10 mouse cellular contexts compared by ENCODE assay signal in genomic region chr17:31877181-31877581, GRCm38 (mm10). TPM values are rescaled to one million over a fixed set of nuclear protein-coding genes. Genes with fewer than 3 reads are reported as not detected.
DNase-seq lines count a peak whose midpoint lies in the region; ATAC-seq lines count a peak whose summit lies in the region.
"Had no signal": no experiment of that assay in that cellular context is flagged by ENCODE, and none has a peak within 500 bp of the region (broad histone marks: within the 10 kb centered on the region; RNA-seq: fewer than 3 reads in every experiment).

No protein-coding gene starts in this region.

- no peaks in the 10 kb centered on the region for H3K9me3 ChIP-seq in intestine, embryonic 16.5 days (ENCODE audit: control insufficient read depth, low read length)
- H3K9me3 ChIP-seq in intestine, embryonic 15.5 days: no peaks in the 10 kb centered on the region
- no peaks in the 10 kb centered on the region for H3K9me3 ChIP-seq in forebrain, embryonic 13.5 days (replicated peaks)
- H3K9me3 ChIP-seq in stomach, embryonic 16.5 days (replicated peaks; ENCODE audit: control insufficient read depth, low read length): no peaks in the 10 kb centered on the region
- H3K9me3 ChIP-seq: hindbrain, embryonic 15.5 days; megakaryocyte, embryonic 14.5 days had no signal

- H3K4me3 ChIP-seq in intestine, embryonic 16.5 days (ENCODE audit: low read length): no peak overlapping the region
- H3K4me3 ChIP-seq in intestine, embryonic 15.5 days (replicated peaks): no peak overlapping the region
- no peak overlapping the region for H3K4me3 ChIP-seq in forebrain, embryonic 13.5 days
- no peak overlapping the region for H3K4me3 ChIP-seq in stomach, embryonic 16.5 days (replicated peaks; ENCODE audit: low read length)
- H3K4me3 ChIP-seq: hindbrain, embryonic 15.5 days; megakaryocyte, embryonic 14.5 days had no signal

- ATAC-seq in intestine, embryonic 16.5 days: no peak
- no peak for ATAC-seq in intestine, embryonic 15.5 days
- no peak for ATAC-seq in forebrain, embryonic 13.5 days
- no peak for ATAC-seq in stomach, embryonic 16.5 days (ENCODE audit: insufficient read depth, low FRiP score)

- H3K4me2 ChIP-seq in intestine, embryonic 16.5 days (ENCODE audit: low read depth, low read length): no peak overlapping the region
- no peak overlapping the region for H3K4me2 ChIP-seq in intestine, embryonic 15.5 days (replicated peaks)
- no peak overlapping the region for H3K4me2 ChIP-seq in forebrain, embryonic 13.5 days
- no peak overlapping the region for H3K4me2 ChIP-seq in stomach, embryonic 16.5 days (ENCODE audit: low read depth, low read length)
- H3K4me2 ChIP-seq: hindbrain, embryonic 15.5 days had no signal

- H3K27ac ChIP-seq in intestine, embryonic 16.5 days (ENCODE audit: low read length): no peak overlapping the region
- no peak overlapping the region for H3K27ac ChIP-seq in intestine, embryonic 15.5 days
- 0 out of 2 replicates have a peak overlapping the region, but pooled peaks have one; percentile 11 for H3K27ac ChIP-seq in forebrain, embryonic 13.5 days
- peak overlapping the region; percentile 46; the same call in 1 of the 2 replicates for H3K27ac ChIP-seq in stomach, embryonic 16.5 days (ENCODE audit: low read length)
- H3K27ac ChIP-seq: hindbrain, embryonic 15.5 days had no signal

- peak; percentile 61 for DNase-seq in retina, postnatal 1 day
- no peak for DNase-seq in retina, embryonic 14.5 days (ENCODE audit: low spot score)
- DNase-seq in left cerebral cortex, adult 18-20 months (ENCODE audit: low spot score in 2 of 2): no peak
- DNase-seq: thymus, postnatal 25 days had no signal

- WGBS in intestine, embryonic 16.5 days: 78% methylated on average over 4 of the region's 4 CpGs
- WGBS in intestine, embryonic 15.5 days: 82% methylated on average over 4 of the region's 4 CpGs
- 56% methylated on average over 4 of the region's 4 CpGs for WGBS in forebrain, embryonic 13.5 days
- 68% methylated on average over 4 of the region's 4 CpGs for WGBS in stomach, embryonic 16.5 days

- H3K4me1 ChIP-seq in intestine, embryonic 16.5 days (ENCODE audit: control insufficient read depth, insufficient read depth, low read length): peaks cover 13% of the 10 kb centered on the region
- H3K4me1 ChIP-seq in intestine, embryonic 15.5 days (replicated peaks): peaks cover 19% of the 10 kb centered on the region
- peaks cover 17% of the 10 kb centered on the region for H3K4me1 ChIP-seq in forebrain, embryonic 13.5 days
- peaks cover 17% of the 10 kb centered on the region for H3K4me1 ChIP-seq in stomach, embryonic 16.5 days (ENCODE audit: control insufficient read depth, insufficient read depth, low read length)

- no peaks in the 10 kb centered on the region for H3K36me3 ChIP-seq in intestine, embryonic 16.5 days (ENCODE audit: control insufficient read depth, insufficient read depth, low read length)
- no peaks in the 10 kb centered on the region for H3K36me3 ChIP-seq in intestine, embryonic 15.5 days
- no peaks in the 10 kb centered on the region for H3K36me3 ChIP-seq in forebrain, embryonic 13.5 days (ENCODE audit: poor library complexity, severe bottlenecking)
- no peaks in the 10 kb centered on the region for H3K36me3 ChIP-seq in stomach, embryonic 16.5 days (ENCODE audit: control insufficient read depth, insufficient read depth, low read length)
- H3K36me3 ChIP-seq: hindbrain, embryonic 15.5 days had no signal

- peak overlapping the region; percentile 4; the same call in 1 of the 2 replicates for H3K9ac ChIP-seq in intestine, embryonic 16.5 days (ENCODE audit: low read depth, low read length)
- no peak overlapping the region for H3K9ac ChIP-seq in intestine, embryonic 15.5 days
- H3K9ac ChIP-seq in forebrain, embryonic 13.5 days: no peak overlapping the region
- H3K9ac ChIP-seq in stomach, embryonic 16.5 days (ENCODE audit: low read length): peak overlapping the region; percentile 37
- H3K9ac ChIP-seq: hindbrain, embryonic 15.5 days had no signal

- no peaks in the 10 kb centered on the region for H3K27me3 ChIP-seq in intestine, embryonic 16.5 days (replicated peaks; ENCODE audit: control insufficient read depth, insufficient read depth, low read length)
- no peaks in the 10 kb centered on the region for H3K27me3 ChIP-seq in intestine, embryonic 15.5 days (replicated peaks)
- no peaks in the 10 kb centered on the region for H3K27me3 ChIP-seq in forebrain, embryonic 13.5 days
- no peaks in the 10 kb centered on the region for H3K27me3 ChIP-seq in stomach, embryonic 16.5 days (ENCODE audit: control insufficient read depth, insufficient read depth, low read length)
- H3K27me3 ChIP-seq: hindbrain, embryonic 15.5 days had no signal

RNA-seq across cellular contexts. Expression of gene Sik1, which starts 21.6 kb away (rescaled TPM):
- 5.7 and 5.8 TPM in 2 replicates for polyA plus RNA-seq in intestine, embryonic 16.5 days (2015; fragmentation: Nextera tagmentation; extraction: Ambion mirVana)
- 8.8 and 9.2 TPM in 2 replicates for polyA plus RNA-seq in intestine, embryonic 15.5 days (2015; fragmentation: Nextera tagmentation; extraction: Ambion mirVana)
- polyA plus RNA-seq in forebrain, embryonic 13.5 days (2015; fragmentation: Nextera tagmentation; extraction: Ambion mirVana): 13.5 and 13.8 TPM in 2 replicates
- 18.4 and 20.2 TPM in 2 replicates for polyA plus RNA-seq in stomach, embryonic 16.5 days (2015; fragmentation: Nextera tagmentation; extraction: Ambion mirVana)
- total RNA-seq in left cerebral cortex, adult 18-20 months (2021): 10 to 100 TPM; 28.3 to 37.8 TPM

Comparison
In these comparisons a context has a peak if more than half of its experiments do, and no peak if none do; other contexts are left out.
1. H3K9ac ChIP-seq: peak in intestine, embryonic 16.5 days (single experiment) and stomach, embryonic 16.5 days (single experiment); none in intestine, embryonic 15.5 days (single experiment) and forebrain, embryonic 13.5 days (single experiment).
2. H3K27ac ChIP-seq: peak in forebrain, embryonic 13.5 days (single experiment) and stomach, embryonic 16.5 days (single experiment); none in intestine, embryonic 16.5 days (single experiment) and intestine, embryonic 15.5 days (single experiment).